Mouse (Mus musculus): ENCODE data around the gene Neurod2. TPM values are rescaled to one million over a fixed set of nuclear protein-coding genes. Genes with fewer than 3 reads are reported as not detected.

Gene Neurod2
- total RNA-seq, 2 experiments from 2014 or later: 113 to 124 TPM

Other genes with a start within 250 kb of the Neurod2 start
- 10 to 100 TPM; 29.9 to 38.4 TPM for gene Fbxl20, start 179.2 kb downstream of the Neurod2 start, total RNA-seq (2021)
- 10 to 100 TPM; 44.8 to 51.3 TPM for gene Med1, start 136.4 kb downstream of the Neurod2 start, total RNA-seq (2021)
- gene Cdk12, start 126.6 kb downstream of the Neurod2 start, total RNA-seq (2021): 10 to 100 TPM; 36.9 to 37.2 TPM
- gene Ppp1r1b, start 18.8 kb upstream of the Neurod2 start, total RNA-seq (2021): 10 to 100 TPM; 33.6 to 46.7 TPM
- 10 to 100 TPM; 22.6 to 24.8 TPM for gene Stard3, start 28.7 kb upstream of the Neurod2 start, total RNA-seq (2021)
- 1 to 10 TPM in 1 of 2 experiments, under 1 TPM in 1; 0.94 to 1.3 TPM for gene Tcap, start 54.2 kb upstream of the Neurod2 start, total RNA-seq (2021)
- gene Pnmt, start 56.8 kb upstream of the Neurod2 start, total RNA-seq (2021): under 1 TPM; 0.28 to 0.38 TPM
- gene Pgap3, start 70.8 kb upstream of the Neurod2 start, total RNA-seq (2021): 10 to 100 TPM; 10.0 to 10.1 TPM
- 1 to 10 TPM; 2.4 to 2.9 TPM for gene Erbb2, start 82.8 kb upstream of the Neurod2 start, total RNA-seq (2021)
- 100 to 1,000 TPM in 1 of 2 experiments, 10 to 100 TPM in 1; 87.7 to 102 TPM for gene Mien1, start 109.3 kb upstream of the Neurod2 start, total RNA-seq (2021)
- gene Grb7, start 116.7 kb upstream of the Neurod2 start, total RNA-seq (2021): 1 to 10 TPM; 1.1 to 1.6 TPM
- under 1 TPM in 1 of 2 experiments, not detected in 1; 0.21 TPM for gene Ikzf3, start 216.4 kb upstream of the Neurod2 start, total RNA-seq (2021)
- under 1 TPM in 1 of 2 experiments, not detected in 1; 0.31 TPM for gene Zpbp2, start 221.4 kb upstream of the Neurod2 start, total RNA-seq (2021)

Measured in layer of hippocampus, postnatal 14 days (tissue).